Mouse (Mus musculus) frontal cortex, postnatal 25 days (tissue): ENCODE data around the gene Slc39a9.

Experiments used
- DNase-seq, 2 experiments: peaks; one replicate each; pipeline ENCODE4 v3.0.0; 2022; ENCODE audit warnings: low spot score in 2 of 2

The Slc39a9 gene

DNA sequence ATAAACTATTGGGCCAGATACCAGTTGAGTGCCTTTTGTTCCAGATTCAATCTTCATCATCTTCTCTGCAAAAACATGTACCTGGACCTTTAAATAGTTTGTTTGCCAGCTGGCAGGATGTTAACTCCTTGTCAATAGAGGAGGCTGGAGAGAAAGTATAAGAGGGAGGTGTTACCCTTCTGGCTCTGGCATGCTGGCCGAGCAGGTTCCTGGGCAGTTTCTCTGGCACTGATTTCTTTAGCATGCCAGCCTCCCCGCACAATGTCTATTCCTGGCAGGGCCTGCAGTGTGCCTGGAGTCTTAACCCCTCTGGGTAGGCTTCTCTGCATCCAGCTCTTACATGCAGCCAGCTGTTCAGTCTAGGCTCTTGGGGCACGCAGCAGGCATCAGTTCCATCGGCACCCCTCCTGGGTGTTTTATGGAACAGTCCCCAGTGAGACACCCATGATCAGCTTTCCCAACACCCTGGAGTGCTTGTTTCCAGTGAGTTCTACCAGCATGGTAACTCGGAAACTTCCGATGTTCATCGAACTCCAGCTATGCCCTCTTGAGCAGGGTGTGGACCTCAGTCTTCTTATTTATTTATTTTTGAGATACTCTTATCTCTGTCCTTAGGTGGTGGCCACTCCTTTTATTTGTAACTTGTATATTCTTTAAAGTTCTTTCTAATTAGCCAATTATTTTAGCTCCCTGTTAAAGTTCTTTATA, 10.4 kb downstream of the Slc39a9 start:
- no peak for DNase-seq

GRCm38 (mm10) chr12:80654659-80655025, 11.0 kb downstream of the Slc39a9 start:
- DNase-seq: no peak

DNA sequence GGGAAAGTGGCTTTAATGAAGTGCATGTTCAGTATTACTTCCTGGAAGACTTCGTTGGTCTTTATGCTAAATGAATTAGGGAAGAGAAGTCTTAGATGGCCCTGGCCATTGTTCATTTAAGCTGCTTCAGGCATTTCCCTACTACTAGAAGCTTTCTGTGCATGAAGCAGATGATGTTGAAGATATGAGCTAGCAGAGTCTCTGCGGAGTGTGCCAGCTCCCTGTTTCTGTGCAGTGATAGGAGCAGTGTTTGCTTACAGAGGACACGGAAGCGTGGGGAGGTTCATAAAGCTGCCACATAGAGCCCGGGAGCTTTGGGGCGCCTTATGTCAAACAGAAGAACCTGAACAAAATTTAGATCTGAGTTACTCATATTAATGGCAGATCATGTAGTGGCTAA, 15.0 kb downstream of the Slc39a9 start:
- DNase-seq: no peak

GRCm38 (mm10) chr12:80662322-80662721, 18.6 kb downstream of the Slc39a9 start:
- DNase-seq: no peak

DNA sequence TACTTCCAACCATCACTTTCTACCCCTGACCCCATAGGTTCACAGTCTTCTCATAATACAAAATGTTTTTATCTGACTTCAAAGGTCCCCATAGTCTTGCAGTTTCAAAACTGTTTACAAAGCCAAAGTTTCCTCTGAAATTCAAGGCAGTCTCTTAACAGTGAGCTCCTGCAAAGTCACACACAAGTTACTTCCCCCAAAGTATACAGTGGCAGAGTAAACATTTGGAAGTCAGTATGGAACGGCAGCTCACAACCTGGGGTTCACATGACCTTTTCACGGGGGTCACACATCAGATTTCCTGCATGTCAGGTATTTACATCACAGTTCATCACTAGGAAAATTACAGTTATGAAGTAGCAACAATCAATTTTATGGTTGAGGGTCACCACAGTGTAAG, 20.3 kb downstream of the Slc39a9 start:
- no peak for DNase-seq

DNA sequence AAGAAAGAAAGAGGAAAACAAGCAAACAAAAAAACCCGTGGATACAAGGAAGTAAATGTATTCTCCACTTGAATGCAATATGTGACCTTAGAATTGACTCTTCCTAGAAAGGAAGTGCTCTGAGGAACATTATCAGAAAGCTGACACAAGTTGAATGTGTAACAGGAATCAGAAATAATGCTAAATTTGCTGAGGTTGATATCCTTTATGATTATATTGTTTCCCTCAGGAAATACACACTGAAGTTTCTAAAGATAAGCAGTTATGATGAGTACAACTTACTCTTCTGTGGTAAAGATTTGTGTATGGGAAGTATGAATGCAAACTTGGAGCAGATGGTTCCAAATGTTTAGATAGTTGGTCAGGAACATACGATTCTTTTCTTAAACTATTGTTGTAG, 24.7 kb downstream of the Slc39a9 start:
- DNase-seq: no peak

GRCm38 (mm10) chr12:80673170-80673569, 29.5 kb downstream of the Slc39a9 start:
- peak; percentile 31 to 49 for DNase-seq

- peak in 1 of 2 experiments; percentile 12 for DNase-seq
Observed at GRCm38 (mm10) chr12:80681340-80681739, 37.7 kb downstream of the Slc39a9 start.

DNA sequence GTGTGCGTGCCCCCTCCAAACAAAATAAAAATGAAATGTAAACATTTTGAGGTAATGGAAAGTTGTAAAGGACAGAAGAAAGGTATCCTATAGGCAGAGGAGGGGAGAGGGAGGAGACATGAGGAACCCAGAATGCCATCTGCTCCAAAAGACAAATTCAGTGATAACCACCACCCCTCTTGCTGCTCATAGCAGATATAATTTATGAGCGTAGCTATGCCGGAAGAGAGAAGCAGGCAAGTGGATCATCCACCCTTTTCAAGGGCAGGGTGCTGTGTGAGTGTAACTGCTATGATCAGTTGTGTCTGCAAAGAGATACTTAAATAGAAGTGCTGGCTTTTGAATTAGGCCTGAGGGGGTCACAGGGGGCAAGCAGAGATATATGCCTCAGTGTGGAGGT, 39.9 kb downstream of the Slc39a9 start:
- DNase-seq: no peak

DNA sequence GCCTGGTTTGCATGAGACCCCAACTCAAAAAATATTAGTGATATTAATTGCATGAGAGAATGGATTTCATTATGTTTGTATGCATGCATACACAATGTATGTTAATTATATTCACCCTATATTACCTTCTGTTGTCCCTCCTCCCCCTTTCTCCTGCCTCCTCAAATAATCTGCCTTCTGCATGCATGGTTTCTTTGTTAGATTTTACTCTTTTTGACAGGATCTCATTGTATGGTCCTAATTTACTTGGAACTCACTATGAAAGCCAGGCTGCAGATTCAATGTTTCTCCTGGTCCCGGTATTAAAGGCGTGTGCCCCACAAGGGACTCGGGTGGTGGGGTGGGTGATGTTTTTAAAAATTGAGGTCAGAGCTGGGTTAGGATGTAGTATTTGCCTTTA, 40.6 kb downstream of the Slc39a9 start:
- DNase-seq: no peak

DNA sequence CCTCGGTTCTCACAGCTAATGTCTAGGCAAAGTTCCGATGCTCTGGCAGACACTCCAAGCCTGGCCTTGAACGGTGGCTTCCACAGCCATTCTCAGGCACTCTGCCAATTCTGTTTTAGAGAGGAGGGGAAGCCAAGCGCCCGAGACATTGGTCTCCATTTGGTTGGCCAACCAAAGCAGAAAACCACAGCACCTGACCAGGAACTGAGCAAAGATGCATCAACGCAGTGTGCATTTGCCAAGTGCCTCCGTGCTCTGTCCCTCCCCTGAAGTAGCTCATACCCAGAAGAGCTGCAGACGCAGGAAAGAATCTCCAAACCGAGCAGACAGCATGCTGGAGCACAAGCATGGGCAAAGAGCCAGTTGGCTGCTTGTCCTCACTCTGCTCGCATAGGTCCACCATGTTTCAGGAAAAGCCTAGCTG, 44.1 kb downstream of the Slc39a9 start:
- DNase-seq: no peak

DNA sequence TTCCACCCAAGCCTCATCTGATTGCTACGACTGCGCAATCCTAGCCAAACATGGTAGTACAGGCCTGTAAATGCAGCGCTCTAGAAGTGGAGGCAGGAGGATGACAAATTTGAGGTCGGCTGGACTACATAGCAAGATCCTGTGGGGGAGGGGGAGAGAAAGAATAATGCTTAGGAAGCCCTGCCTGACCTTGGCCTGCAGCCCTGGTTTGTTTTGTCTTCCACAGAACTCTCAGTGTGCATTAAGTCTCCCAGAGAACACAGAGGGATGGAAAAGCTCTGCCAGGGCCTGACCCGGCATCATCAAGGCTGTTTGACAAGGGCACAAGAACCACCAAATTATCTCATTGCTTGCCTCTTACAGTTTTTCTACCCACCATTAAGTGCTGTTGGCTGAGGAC, 46.0 kb downstream of the Slc39a9 start:
- DNase-seq: no peak

GRCm38 (mm10) chr12:80691671-80692091, 48.0 kb downstream of the Slc39a9 start:
- DNase-seq: no peak

- DNase-seq: no peak
Observed at GRCm38 (mm10) chr12:80692269-80692972, 48.7 kb downstream of the Slc39a9 start, which contains the start of gene Plekhd1. Gene Plekhd1, plus strand, starts transcription at chr12:80692591.

GRCm38 (mm10) chr12:80693700-80694099, 50.0 kb downstream of the Slc39a9 start:
- DNase-seq: no peak

DNA sequence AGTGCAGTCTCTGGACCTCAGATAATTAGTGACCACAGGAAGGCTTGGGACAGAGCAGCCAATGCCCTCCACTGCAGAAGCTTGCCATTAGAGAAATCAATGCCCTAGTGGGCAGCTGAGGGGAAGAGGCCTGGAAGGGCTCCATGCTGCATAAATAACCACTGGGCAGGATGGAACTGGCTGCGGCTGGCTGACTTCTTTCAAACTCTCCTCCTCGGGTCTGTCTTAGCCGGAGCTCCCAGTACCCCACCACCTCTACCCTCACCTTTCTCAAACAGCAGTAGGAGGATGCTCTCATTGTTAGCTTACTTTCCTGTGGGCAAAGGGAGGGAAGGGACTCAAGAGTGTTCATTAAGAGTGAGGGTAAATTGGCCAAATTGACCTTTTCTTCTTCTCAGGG, 51.3 kb downstream of the Slc39a9 start:
- DNase-seq: no peak

- DNase-seq: no peak
Observed at GRCm38 (mm10) chr12:80698526-80699143, 55.0 kb downstream of the Slc39a9 start.

DNA sequence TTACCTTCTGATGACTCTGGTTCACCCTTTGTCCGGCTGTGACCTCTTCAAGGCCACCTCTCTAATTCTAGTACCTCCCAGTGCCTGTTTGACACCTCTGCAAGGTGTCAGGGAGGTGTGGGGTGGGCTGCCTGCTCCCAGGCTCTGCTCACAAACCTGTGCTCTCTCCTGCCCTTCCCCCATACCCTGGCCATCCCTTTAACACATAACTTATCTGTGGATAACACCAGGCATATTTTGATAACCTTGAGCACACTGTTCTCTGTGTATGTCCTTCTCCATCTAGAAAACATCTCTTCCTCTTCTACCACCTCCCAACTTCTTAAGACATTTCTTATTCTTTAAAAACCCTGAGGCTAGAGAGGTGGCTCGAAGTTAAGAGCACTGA, 55.5 kb downstream of the Slc39a9 start:
- DNase-seq: no peak

DNA sequence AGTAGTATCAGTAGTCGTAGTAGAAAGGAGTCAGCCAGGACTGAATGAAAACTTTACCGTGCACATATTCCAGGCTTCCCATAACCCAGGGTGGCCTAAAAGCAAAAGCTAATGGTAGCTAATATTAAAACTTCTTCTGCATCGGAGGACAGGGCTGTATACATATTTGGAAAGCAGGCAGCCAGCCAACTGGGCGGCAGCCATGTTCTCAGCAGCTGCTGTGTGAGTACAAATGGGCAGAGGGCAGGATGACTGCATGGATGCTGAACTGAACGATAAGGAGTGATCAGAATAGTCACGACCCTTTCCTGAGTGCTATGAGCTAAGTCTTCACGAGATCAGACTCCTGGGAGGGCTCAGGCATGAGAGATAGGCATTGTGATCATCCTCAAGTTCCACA, 57.6 kb downstream of the Slc39a9 start:
- DNase-seq: no peak

GRCm38 (mm10) chr12:80706208-80706914, 62.7 kb downstream of the Slc39a9 start:
- no peak for DNase-seq

GRCm38 (mm10) chr12:80706915-80707604, 63.4 kb downstream of the Slc39a9 start:
- DNase-seq: no peak

DNA sequence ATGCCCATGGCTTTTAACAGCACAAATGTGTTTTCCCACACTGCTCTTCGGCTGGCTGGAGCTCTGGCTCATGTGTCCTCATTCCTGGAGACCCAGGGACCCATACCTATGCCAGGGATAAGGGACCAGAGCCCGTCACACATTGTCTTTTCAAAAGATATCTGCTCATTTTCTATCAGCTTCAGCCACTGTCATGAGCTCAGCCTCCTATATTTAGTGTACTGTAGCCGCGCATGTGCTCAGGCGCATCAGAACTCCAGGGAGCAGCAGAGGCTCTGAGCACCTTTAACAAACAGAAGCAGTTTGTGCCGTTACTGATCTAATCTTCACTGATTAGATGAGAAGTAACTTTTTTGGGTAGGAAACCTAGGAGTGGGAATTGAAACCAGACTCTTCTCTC, 72.2 kb downstream of the Slc39a9 start:
- no peak for DNase-seq
